Mouse (Mus musculus) lung, embryonic 14.5 days (tissue): ENCODE results near the gene Farp2. TPM values are rescaled to one million over a fixed set of nuclear protein-coding genes. Genes with fewer than 3 reads are reported as not detected.

Experiments used
- ATAC-seq: fragments of 200-750 bp; cut with Nextera tagmentation; 2 replicates; pipeline ENCODE4 v1.8.0; 2017; ENCODE audit warnings: mild to moderate bottlenecking, moderate TSS enrichment, moderate library complexity; ENCODE audit not compliant: insufficient read depth
- DNase-seq: peaks from one replicate; pipeline ENCODE4 v3.0.0-alpha.2; 2015
- H3K27ac ChIP-seq: fragments of 300-500 bp; sonication (generic); 2 replicates; pipeline ENCODE4 v1.5.1; 2014; ENCODE audit warnings: low read depth, mild to moderate bottlenecking, moderate library complexity
- H3K27me3 ChIP-seq: fragments of 300-500 bp; sonication (generic); 2 replicates; pipeline ENCODE4 v1.6.1; 2014; ENCODE audit warnings: low read length, control low read depth; ENCODE audit not compliant: insufficient read depth
- H3K36me3 ChIP-seq: fragments of 300-500 bp; sonication (generic); 2 replicates; pipeline ENCODE4 v1.6.1; 2014; ENCODE audit warnings: control low read depth; ENCODE audit not compliant: insufficient read depth
- H3K4me1 ChIP-seq: fragments of 300-500 bp; sonication (generic); 2 replicates; pipeline ENCODE4 v1.6.1; 2014; ENCODE audit warnings: antibody characterized with exemption, control low read depth; ENCODE audit not compliant: insufficient read depth
- H3K4me2 ChIP-seq: fragments of 300-500 bp; sonication (generic); 2 replicates; pipeline ENCODE4 v1.6.1; 2014; ENCODE audit warnings: mild to moderate bottlenecking
- H3K4me3 ChIP-seq: fragments of 300-500 bp; sonication (generic); 2 replicates; pipeline ENCODE4 v1.5.1; 2014; ENCODE audit warnings: low read depth, low read length
- H3K9ac ChIP-seq: fragments of 300-500 bp; sonication (generic); 2 replicates; pipeline ENCODE4 v1.6.1; 2014
- H3K9me3 ChIP-seq: fragments of 300-500 bp; sonication (generic); 2 replicates; pipeline ENCODE4 v1.6.1; 2016; ENCODE audit warnings: low read depth, low read length, control low read depth
- CTCF ChIP-seq: IDR thresholded peaks from 2 replicates; pipeline ENCODE4 v1.5.1; 2016; ENCODE audit warnings: antibody characterized with exemption, low read depth
- WGBS: fragments of 180-500 bp; shearing (Covaris S2); extraction: QIAGEN DNeasy Blood & Tissue Kit; methylation state at CpG from one replicate; pipeline ENCODE4 v1.1.7; 2014; 5-methylcytosine and 5-hydroxymethylcytosine counted together
- polyA plus RNA-seq: library from polyadenylated mRNA; unstranded; fragments of >200 nt; fragmentation: Nextera tagmentation; extraction: Ambion mirVana; gene quantifications from 2 replicates; pipeline ENCODE4 v1.2.1, GENCODE M21; 2014

The Farp2 gene
- polyA plus RNA-seq, 1 experiment from 2014 or later = 6.8 TPM

DNA sequence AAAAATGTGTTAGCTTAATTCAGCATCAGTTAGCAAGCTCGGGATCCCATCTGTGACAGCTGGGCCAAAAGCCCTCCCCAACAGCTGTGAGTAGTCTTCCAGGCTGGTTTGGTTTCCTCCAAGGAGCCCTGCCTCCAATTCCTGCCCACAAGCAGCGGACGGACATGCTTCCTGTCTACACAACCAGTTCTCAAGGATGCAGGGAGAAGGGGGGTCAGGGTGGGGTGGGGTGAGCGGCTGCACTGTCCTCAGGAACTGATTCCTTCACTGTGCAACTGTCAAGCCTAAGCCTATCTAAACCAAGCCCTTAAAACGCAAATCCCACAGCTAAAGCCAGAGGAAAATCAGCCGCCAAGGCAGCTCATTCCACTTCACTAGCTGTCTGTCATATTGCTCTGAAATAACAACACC, 122.6 kb downstream of the Farp2 start:
- H3K9ac ChIP-seq = peak overlapping the region; percentile 87
- peak overlapping the region; percentile 90 for H3K4me2 ChIP-seq
- H3K4me1 ChIP-seq = peaks cover 6% of the 10 kb centered on the region; the same call in 1 of the 2 replicates
- 2% methylated on average over 6 of the region's 6 CpGs for WGBS
- H3K36me3 ChIP-seq = peaks cover 23% of the 10 kb centered on the region; the same call in 1 of the 2 replicates
- no peaks in the 10 kb centered on the region for H3K27me3 ChIP-seq
- DNase-seq (peak; percentile 65), ATAC-seq (peak; percentile 7; the same call in 1 of the 2 replicates)
- no peak for TF ChIP-seq CTCF
- H3K27ac ChIP-seq = peak overlapping the region; percentile 90
- no peaks in the 10 kb centered on the region for H3K9me3 ChIP-seq
- peak overlapping the region; percentile 96 for H3K4me3 ChIP-seq

DNA sequence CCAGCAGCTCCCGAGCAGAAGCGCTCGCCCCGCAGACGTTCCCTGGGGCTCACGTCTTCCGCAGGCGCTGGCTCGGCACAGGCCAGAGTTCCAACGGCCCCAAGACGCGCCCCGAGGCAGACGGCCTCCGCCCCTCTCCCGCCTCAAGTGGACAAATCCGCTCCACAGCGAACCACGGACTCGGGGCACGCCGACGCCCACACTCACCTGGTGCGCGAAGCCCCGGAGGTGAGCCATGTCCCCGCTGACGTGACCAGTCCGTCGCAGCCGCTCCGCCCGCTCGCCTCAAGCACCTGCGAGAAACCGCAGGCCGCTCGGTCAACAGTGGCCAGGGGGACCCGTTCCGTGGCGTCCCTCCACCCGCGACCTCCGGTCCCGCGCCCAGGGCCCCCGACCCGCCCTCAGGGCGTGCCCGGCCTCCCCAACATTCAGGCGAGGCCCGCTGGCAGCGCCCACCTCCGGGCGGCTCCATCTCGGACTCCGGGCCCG, 123.3 kb downstream of the Farp2 start:
- H3K4me3 ChIP-seq = peak overlapping the region; percentile 96
- peak overlapping the region; percentile 90 for H3K27ac ChIP-seq
- WGBS = 0% methylated on average over 57 of the region's 58 CpGs
- no peak for TF ChIP-seq CTCF
- H3K4me1 ChIP-seq = peaks cover 6% of the 10 kb centered on the region; the same call in 1 of the 2 replicates
- no peak; the same call in none of the 2 replicates for ATAC-seq
- H3K9me3 ChIP-seq = no peaks in the 10 kb centered on the region
- peak; percentile 50 for DNase-seq
- peak overlapping the region; percentile 87 for H3K9ac ChIP-seq
- peak overlapping the region; percentile 90 for H3K4me2 ChIP-seq
- peaks cover 22% of the 10 kb centered on the region; the same call in 1 of the 2 replicates for H3K36me3 ChIP-seq
- no peaks in the 10 kb centered on the region for H3K27me3 ChIP-seq

DNA sequence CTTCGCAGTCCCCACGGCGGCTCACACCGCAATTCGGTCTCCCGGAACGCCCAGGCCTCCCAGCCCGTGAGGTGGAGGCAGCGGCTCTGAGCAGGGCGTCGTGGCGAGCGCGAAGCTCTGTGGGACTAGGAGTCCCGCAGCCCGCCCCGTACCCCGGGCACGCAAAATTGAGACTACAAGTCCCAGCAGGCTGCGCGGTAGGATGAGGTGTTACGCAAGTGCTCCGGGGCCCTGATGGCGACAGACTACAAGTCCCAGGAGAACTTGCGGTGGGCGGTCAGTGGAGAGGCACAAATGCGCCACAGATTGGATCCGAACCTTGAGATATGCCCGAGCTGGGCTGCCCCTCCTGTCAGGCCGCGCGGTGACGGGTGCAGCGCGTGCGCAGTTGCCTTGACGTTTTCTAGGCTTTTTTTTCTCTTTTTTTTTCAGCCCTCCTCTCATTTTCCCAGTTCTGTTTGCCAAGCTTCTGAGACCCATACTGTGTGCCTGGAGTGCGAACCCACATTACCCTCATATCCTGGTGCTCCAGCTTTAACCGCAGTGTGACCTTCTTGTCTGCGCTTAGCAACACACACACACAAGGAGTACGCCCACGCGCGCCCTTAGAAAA, 123.8 kb downstream of the Farp2 start:
- ATAC-seq (peak; percentile 98), DNase-seq (peak; percentile 99)
- H3K4me1 ChIP-seq = peaks cover 6% of the 10 kb centered on the region; the same call in 1 of the 2 replicates
- peak overlapping the region; percentile 87 for H3K9ac ChIP-seq
- under 1% methylated on average over 44 of the region's 44 CpGs for WGBS
- H3K36me3 ChIP-seq = peaks cover 18% of the 10 kb centered on the region; the same call in 1 of the 2 replicates
- H3K4me2 ChIP-seq = peak overlapping the region; percentile 90
- no peaks in the 10 kb centered on the region for H3K9me3 ChIP-seq
- peak overlapping the region; percentile 90 for H3K27ac ChIP-seq
- TF ChIP-seq CTCF = no peak
- no peaks in the 10 kb centered on the region for H3K27me3 ChIP-seq
- peak overlapping the region; percentile 96 for H3K4me3 ChIP-seq

DNA sequence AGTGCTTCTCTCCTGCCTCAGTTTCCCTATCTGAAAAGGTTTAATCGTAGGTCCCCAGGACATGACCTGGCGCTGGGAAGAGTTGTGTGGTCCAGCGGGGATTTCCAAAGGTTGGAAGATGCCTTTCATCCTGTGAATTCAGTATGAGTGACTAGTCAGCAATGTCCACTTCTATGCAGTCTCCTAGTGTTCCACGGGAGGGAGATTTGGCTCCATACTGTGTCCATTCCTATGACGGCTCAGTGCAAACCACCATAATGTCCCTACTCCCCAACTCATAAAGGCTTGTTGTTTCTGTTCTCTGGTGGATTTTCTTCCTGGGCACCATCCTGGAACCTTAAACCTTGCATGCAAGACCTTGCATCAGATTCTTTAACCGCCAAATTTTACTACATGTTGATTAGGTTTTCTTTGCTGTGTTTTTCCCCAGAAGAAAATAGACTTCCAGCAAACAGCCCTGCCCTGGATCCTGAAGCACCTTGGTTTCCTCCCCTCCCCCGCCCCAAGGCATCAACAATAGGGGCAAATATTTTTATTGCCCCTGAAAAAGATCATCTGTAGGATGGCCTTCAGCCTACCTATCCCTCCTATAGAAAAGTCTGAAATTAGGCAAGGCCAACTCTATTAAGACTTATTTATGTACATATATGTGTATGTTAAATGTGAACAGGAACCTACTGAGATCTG, 124.5 kb downstream of the Farp2 start:
- H3K9me3 ChIP-seq = no peaks in the 10 kb centered on the region
- no peaks in the 10 kb centered on the region for H3K27me3 ChIP-seq
- WGBS = 29% methylated on average over 7 of the region's 7 CpGs
- ATAC-seq (peak; percentile 40), DNase-seq (peak; percentile 70)
- peak overlapping the region; percentile 90 for H3K4me2 ChIP-seq
- H3K4me1 ChIP-seq = peaks cover 6% of the 10 kb centered on the region; the same call in 1 of the 2 replicates
- peak; percentile 53 for TF ChIP-seq CTCF
- H3K27ac ChIP-seq = peak overlapping the region; percentile 78
- peak overlapping the region; percentile 96 for H3K4me3 ChIP-seq
- peak overlapping the region; percentile 63 for H3K9ac ChIP-seq
- H3K36me3 ChIP-seq = peaks cover 16% of the 10 kb centered on the region; the same call in 1 of the 2 replicates

DNA sequence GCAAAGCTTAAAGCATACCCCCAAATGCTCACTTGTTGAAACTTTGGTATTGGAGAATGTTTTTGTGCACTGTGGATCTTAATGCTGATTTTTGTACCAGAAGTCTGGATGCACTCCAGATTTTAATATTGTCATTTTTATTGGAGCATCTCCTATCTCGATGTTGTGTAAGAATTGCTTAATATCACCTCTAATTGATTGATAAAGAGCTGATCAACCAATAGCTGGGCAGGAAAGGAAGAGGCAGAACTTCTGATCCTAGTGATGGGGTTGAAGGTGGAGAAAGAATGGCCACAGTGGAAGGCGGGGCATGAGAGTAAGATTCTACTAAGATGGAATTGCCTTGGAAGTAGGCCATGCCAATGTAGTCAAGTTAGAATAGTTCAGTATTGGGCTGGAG, 130.1 kb downstream of the Farp2 start:
- ATAC-seq = no peak
- Histone ChIP-seq H3K9ac (no peak overlapping the region), H3K9me3 (no peaks in the 10 kb centered on the region), H3K27ac (no peak overlapping the region), H3K4me1 (no peaks in the 10 kb centered on the region), H3K4me3 (no peak overlapping the region), H3K4me2 (no peak overlapping the region), H3K27me3 (no peaks in the 10 kb centered on the region), H3K36me3 (no peaks in the 10 kb centered on the region)
- 82% methylated on average over 2 of the region's 2 CpGs for WGBS
- DNase-seq = no peak
- TF ChIP-seq CTCF = no peak

DNA sequence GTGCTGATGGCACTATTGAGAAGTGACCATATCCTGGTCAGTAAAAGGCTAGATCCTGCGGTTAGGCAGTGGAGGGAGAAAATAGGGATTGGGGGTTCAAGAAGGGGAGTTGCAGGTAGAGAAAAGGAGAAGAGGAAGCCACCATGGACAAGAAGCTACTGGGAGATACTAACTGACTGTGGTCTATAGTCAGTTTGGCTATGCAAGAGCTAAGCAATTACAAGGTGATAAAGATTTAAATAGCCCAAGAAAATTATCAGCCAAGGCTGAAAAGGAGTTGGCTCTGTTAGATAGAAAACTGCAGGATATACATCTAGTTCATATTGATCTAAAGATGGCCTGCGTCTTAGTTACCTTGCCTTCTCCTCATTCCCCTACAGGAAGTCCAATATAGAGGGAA, 130.8 kb downstream of the Farp2 start:
- no peak overlapping the region for H3K27ac ChIP-seq

DNA sequence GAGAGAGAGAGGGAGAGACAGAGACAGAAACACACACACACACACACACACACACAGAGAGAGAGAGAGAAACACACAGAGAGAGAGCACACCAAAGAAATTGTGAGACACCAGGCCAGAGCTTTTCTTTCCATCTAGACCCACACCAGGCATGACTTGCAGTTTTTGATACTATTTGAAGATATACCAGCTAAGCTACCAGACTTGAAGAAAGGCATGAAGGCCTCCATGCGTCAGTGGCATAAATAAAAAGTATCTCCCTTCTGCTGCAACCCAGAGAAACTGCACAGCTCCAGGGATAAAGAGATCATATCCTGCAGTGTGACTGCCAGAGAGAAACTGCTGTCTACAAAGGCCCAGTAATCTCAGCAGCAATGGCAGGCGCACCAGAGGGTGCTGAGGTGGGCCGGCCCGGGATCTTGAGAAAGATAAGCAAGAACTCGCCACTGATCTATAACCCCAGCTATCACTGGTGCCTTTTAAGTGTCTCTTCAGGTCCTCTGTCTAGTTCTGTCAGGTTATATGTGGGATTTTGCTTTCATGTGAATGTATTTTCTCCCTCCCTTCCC, 137.8 kb downstream of the Farp2 start:
- TF ChIP-seq CTCF = no peak
- Histone ChIP-seq H3K9ac (no peak overlapping the region), H3K4me2 (no peak overlapping the region), H3K27me3 (no peaks in the 10 kb centered on the region), H3K4me3 (no peak overlapping the region), H3K36me3 (no peaks in the 10 kb centered on the region), H3K9me3 (no peaks in the 10 kb centered on the region), H3K4me1 (no peaks in the 10 kb centered on the region), H3K27ac (no peak overlapping the region)
- no peak for ATAC-seq
- 54% methylated on average over 5 of the region's 5 CpGs for WGBS
- no peak for DNase-seq

More for the DNA sequence above, 130.8 kb downstream of the Farp2 start:
- no peak overlapping the region for H3K9ac ChIP-seq
- TF ChIP-seq CTCF = no peak
- H3K9me3 ChIP-seq = no peaks in the 10 kb centered on the region
- H3K4me2 ChIP-seq = no peak overlapping the region
- WGBS = 90% methylated on average over 2 of the region's 2 CpGs
- H3K27me3 ChIP-seq = no peaks in the 10 kb centered on the region
- no peaks in the 10 kb centered on the region for H3K4me1 ChIP-seq
- no peak overlapping the region for H3K4me3 ChIP-seq
- no peaks in the 10 kb centered on the region for H3K36me3 ChIP-seq
- no peak for DNase-seq
- ATAC-seq = no peak
